Mouse (Mus musculus) embryonic facial prominence, embryonic 15.5 days (tissue): Measurements from ENCODE around the gene Arhgap18. TPM values are rescaled to one million over a fixed set of nuclear protein-coding genes. Genes with fewer than 3 reads are reported as not detected.

Experiments used
- ATAC-seq: fragments of 200-750 bp; cut with Nextera tagmentation; 2 replicates; pipeline ENCODE4 v1.8.0; 2017; ENCODE audit warnings: low read depth, moderate TSS enrichment; ENCODE audit not compliant: insufficient number of reproducible peaks, low FRiP score, low TSS enrichment
- H3K27ac ChIP-seq: fragments of 300-500 bp; sonication (generic); replicated peaks from 2 replicates; pipeline ENCODE4 v1.5.1; 2015; ENCODE audit warnings: mild to moderate bottlenecking, inconsistent platforms
- H3K27me3 ChIP-seq: fragments of 300-500 bp; sonication (generic); 2 replicates; pipeline ENCODE4 v1.6.1; 2015; ENCODE audit warnings: inconsistent platforms
- H3K36me3 ChIP-seq: fragments of 300-500 bp; sonication (generic); 2 replicates; pipeline ENCODE4 v1.6.1; 2015; ENCODE audit warnings: mild to moderate bottlenecking, inconsistent platforms
- H3K4me1 ChIP-seq: fragments of 300-500 bp; sonication (generic); 2 replicates; pipeline ENCODE4 v1.6.1; 2015; ENCODE audit warnings: inconsistent platforms
- H3K4me2 ChIP-seq: fragments of 300-500 bp; sonication (generic); replicated peaks from 2 replicates; pipeline ENCODE4 v1.6.1; 2015; ENCODE audit warnings: mild to moderate bottlenecking, inconsistent platforms
- H3K4me3 ChIP-seq: fragments of 300-500 bp; sonication (generic); replicated peaks from 2 replicates; pipeline ENCODE4 v1.5.1; 2015; ENCODE audit warnings: mild to moderate bottlenecking, inconsistent platforms
- H3K9ac ChIP-seq: fragments of 300-500 bp; sonication (generic); 2 replicates; pipeline ENCODE4 v1.6.1; 2015; ENCODE audit warnings: inconsistent platforms
- H3K9me3 ChIP-seq: fragments of 300-500 bp; sonication (generic); replicated peaks from 2 replicates; pipeline ENCODE4 v1.6.1; 2016; ENCODE audit warnings: inconsistent platforms
- WGBS: fragments of 180-500 bp; shearing (Covaris S2); methylation state at CpG from one replicate; pipeline ENCODE4 v1.1.7; 2015; 5-methylcytosine and 5-hydroxymethylcytosine counted together
- polyA plus RNA-seq: library from polyadenylated mRNA; unstranded; fragments of >200 nt; fragmentation: Nextera tagmentation; extraction: Ambion mirVana; gene quantifications from 2 replicates; pipeline ENCODE4 v1.2.1, GENCODE M21; 2015

Gene Arhgap18
- polyA plus RNA-seq, 1 experiment from 2014 or later, result 24.5 TPM

DNA sequence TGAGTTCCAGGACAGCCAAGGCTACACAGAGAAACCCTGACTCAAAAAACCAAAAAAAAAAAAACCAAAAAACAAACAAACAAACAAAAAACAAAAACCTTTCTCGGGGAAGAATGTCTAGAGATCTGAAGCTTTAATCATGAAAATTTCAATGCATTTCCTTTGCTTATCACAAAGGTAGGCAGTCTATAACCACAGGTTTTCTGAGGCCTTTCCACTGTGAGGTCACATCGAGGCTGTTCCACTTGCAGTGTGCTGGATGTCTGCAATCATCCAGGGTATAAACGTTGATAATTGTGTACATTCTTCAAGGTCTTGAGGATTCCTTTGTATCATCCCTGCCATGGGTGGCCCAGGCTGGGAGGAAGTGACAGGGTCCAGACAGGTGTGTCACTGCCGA lies 7.9 kb downstream of the Arhgap18 start:
- Histone ChIP-seq H3K27ac (no peak overlapping the region), H3K9me3 (no peaks in the 10 kb centered on the region), H3K4me1 (0 out of 2 replicates have a peak, but pooled peaks cover 5% of the 10 kb centered on the region), H3K4me2 (no peak overlapping the region), H3K4me3 (no peak overlapping the region), H3K9ac (no peak overlapping the region), H3K36me3 (no peaks in the 10 kb centered on the region), H3K27me3 (no peaks in the 10 kb centered on the region)
- 81% methylated on average over 4 of the region's 4 CpGs for WGBS
- no peak for ATAC-seq

DNA sequence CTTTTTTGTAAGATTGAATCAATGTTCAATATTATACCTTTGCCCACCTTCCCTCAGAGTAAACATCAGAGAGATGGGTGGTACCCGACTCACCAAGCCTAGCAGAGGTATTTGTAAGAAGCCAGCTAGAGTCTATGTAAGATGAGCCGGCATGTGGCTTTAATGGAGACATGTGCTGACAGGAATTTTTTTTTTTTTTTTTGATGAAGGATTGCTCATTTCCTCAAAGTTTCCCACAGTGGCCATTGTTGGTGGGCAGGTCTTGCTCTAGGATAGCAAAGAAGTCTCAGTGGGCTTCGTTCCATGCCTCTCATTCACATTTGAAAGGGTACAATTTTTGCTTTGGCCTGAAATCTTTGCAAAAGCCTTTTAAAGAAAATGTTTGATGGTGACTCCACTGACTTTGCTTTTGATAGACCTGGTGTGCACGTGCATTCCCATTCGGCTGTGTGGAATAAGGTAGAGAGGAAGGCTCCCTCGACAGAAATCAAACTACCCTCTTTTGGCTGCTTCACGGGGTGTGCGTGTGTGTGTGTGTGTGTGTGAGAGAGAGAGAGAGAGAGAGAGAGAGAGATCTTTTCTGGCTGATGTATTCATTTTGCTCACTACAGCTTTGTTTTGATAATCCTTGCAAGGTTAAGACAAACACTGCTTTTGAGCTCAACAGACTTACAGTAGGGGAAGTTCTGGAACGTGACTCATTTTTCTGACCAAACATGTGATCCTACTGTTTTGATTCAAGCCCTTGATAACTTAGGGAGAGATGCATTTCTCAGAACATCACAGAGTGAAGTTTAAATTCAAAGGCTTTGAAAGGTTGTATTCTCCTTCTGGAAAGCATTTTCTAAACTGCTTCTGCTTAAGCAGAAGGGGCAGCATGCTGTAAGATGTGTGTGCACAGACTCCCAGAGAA lies 9.0 kb downstream of the Arhgap18 start:
- 41% methylated on average over 9 of the region's 9 CpGs for WGBS
- Histone ChIP-seq H3K27me3 (no peaks in the 10 kb centered on the region), H3K4me3 (no peak overlapping the region), H3K4me1 (0 out of 2 replicates have a peak, but pooled peaks cover 5% of the 10 kb centered on the region), H3K9me3 (no peaks in the 10 kb centered on the region), H3K36me3 (no peaks in the 10 kb centered on the region), H3K9ac (no peak overlapping the region), H3K27ac (no peak overlapping the region), H3K4me2 (no peak overlapping the region)
- no peak for ATAC-seq

GRCm38 (mm10) chr10:26767196-26767595 lies 14.0 kb downstream of the Arhgap18 start:
- H3K4me2 ChIP-seq, result no peak overlapping the region
- ATAC-seq, result no peak
- WGBS, result 67% methylated on average over 3 of the region's 3 CpGs
- no peak overlapping the region for H3K9ac ChIP-seq
- H3K36me3 ChIP-seq, result no peaks in the 10 kb centered on the region
- no peaks in the 10 kb centered on the region for H3K9me3 ChIP-seq
- H3K27me3 ChIP-seq, result no peaks in the 10 kb centered on the region
- H3K4me3 ChIP-seq, result no peak overlapping the region
- H3K4me1 ChIP-seq, result 0 out of 2 replicates have a peak, but pooled peaks cover 1% of the 10 kb centered on the region
- H3K27ac ChIP-seq, result no peak overlapping the region

DNA sequence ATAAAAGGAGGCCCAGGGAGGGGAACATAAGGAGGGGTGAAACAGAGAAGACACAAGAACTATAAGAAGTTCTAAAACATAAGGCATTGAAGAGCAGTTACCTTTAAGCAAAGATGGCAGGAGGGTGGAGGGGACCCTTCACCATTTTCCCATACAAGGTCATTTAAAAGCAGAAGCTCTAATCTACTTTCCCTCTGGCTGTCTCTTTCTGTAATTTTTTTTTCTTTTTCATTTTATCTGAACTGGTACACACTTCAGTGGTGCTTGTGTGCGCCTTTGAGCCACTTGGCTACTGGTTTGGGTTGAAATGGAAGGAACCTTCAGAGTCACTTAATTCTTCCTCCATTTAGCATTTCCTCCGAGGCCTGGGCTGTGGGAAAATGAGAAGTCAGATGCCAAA lies 15.7 kb downstream of the Arhgap18 start:
- WGBS, result 69% methylated on average over 2 of the region's 2 CpGs
- H3K4me2 ChIP-seq, result no peak overlapping the region
- no peak overlapping the region for H3K9ac ChIP-seq
- no peak overlapping the region for H3K27ac ChIP-seq
- no peaks in the 10 kb centered on the region for H3K9me3 ChIP-seq
- H3K27me3 ChIP-seq, result no peaks in the 10 kb centered on the region
- H3K4me1 ChIP-seq, result 0 out of 2 replicates have a peak, but pooled peaks cover 6% of the 10 kb centered on the region
- H3K36me3 ChIP-seq, result no peaks in the 10 kb centered on the region
- ATAC-seq, result no peak
- H3K4me3 ChIP-seq, result no peak overlapping the region

GRCm38 (mm10) chr10:26770035-26770434 lies 16.8 kb downstream of the Arhgap18 start:
- no peaks in the 10 kb centered on the region for H3K27me3 ChIP-seq
- no peak overlapping the region for H3K27ac ChIP-seq
- no peaks in the 10 kb centered on the region for H3K36me3 ChIP-seq
- WGBS, result 81% methylated on average over 8 of the region's 8 CpGs
- 0 out of 2 replicates have a peak, but pooled peaks cover 6% of the 10 kb centered on the region for H3K4me1 ChIP-seq
- no peak overlapping the region for H3K4me2 ChIP-seq
- ATAC-seq, result no peak
- H3K9me3 ChIP-seq, result no peaks in the 10 kb centered on the region
- H3K9ac ChIP-seq, result no peak overlapping the region
- no peak overlapping the region for H3K4me3 ChIP-seq

DNA sequence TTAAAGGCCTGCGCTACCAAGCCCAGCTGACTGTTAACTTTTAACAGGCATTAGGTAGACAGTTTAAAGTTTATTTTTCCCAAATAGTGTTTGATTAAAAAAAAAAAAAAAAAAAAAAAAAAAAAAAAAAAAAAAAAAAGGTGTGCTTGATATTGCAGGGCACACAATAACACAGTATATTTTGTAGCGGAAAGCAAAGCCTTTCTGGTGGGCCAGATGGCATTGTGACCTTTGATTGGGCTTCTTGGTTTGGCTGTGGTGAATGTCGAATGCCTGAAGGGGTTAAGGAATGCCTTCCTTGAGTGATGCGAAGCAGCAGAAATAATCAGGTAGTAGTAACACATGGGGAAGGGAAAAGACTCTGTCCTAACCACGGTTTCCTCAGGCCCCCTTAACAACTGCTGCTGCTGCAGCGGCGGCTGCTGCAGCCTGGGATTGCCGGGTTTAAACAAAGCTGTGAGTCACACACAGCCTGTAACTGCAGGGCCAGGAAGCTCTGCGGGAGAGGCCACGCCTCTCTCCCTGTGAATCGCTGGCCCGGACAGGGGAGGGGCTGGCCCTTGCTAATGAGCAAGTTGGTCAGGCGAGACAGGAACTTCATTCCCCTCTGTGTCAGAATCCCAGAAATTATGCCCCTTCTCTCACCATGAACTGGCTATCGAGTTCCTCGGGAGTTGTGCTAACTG lies 18.9 kb downstream of the Arhgap18 start:
- Histone ChIP-seq H3K36me3 (no peaks in the 10 kb centered on the region), H3K9ac (peak overlapping the region; percentile 44), H3K4me2 (peak overlapping the region; percentile 85), H3K4me3 (peak overlapping the region; percentile 60), H3K27ac (peak overlapping the region; percentile 87), H3K4me1 (0 out of 2 replicates have a peak, but pooled peaks cover 6% of the 10 kb centered on the region), H3K9me3 (no peaks in the 10 kb centered on the region), H3K27me3 (no peaks in the 10 kb centered on the region)
- ATAC-seq, result peak; percentile 94
- 7% methylated on average over 15 of the region's 15 CpGs for WGBS

DNA sequence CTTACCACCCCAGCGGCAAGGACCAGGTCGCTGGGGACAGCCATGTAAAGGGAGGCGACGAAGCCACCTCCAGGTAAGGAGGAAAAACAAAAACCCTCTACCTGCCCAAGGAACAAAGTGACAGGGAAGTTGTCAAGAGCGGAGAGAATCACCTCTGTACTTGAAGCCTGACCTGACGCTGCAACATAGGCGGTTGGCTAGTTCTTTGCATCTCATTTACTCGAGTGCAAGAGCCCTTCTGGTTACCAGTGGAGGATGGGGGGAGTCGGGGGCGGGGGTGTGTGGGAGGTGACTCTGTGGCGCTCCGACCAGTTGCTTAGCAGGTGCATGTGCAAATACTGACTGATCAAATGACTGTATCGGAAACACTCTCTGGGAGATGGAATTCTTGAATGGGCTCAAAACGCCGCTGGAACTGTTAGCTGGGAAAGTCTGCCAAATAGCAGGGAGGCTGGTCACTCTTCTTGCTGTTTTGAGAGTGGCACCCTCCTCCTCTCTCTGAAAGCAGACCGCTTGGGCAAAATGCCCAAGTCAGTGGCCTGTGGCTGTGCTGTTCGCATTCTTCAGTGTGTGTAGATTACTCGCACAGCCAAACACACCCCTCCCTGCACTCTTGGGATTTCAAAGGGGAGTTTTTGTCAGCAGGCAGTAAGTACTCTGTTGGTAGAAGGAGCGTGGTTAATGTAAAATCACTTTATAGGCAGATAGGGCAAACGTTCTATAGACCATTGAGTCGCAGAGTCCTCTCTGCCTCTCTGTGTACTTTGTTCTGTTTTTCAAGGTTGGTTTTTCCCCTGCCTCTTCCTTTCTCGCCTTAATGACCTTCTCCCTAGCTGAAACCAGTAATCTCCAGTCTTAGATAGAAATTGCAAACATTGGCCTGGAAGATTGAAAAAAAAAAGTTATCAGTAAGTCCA lies 19.7 kb downstream of the Arhgap18 start:
- no peaks in the 10 kb centered on the region for H3K36me3 ChIP-seq
- peak overlapping the region; percentile 44 for H3K9ac ChIP-seq
- 1% methylated on average over 22 of the region's 22 CpGs for WGBS
- ATAC-seq, result peak; percentile 77
- peak overlapping the region; percentile 85 for H3K4me2 ChIP-seq
- H3K27me3 ChIP-seq, result no peaks in the 10 kb centered on the region
- H3K4me3 ChIP-seq, result peak overlapping the region; percentile 60
- H3K27ac ChIP-seq, result peak overlapping the region; percentile 87
- 0 out of 2 replicates have a peak, but pooled peaks cover 6% of the 10 kb centered on the region for H3K4me1 ChIP-seq
- H3K9me3 ChIP-seq, result no peaks in the 10 kb centered on the region

DNA sequence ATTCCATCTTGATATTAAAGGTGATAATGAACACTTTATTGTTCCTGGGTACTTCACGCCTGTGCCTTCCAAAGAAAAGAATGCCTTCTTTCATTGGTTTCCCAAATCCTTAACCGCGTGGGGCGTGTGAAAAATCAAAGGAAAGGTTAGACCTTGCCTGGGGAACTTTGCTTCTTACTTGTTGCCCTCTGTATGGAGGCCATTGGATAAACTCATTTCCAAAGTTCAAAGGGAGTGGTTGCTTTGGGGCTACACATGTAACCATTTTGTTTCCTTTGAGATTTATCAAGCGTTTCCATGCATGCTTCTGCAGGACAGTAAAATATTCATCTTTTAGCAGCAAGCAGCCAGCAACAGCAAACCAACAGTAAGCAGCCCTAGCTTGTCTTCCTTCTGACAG lies 20.3 kb downstream of the Arhgap18 start:
- H3K4me1 ChIP-seq, result 0 out of 2 replicates have a peak, but pooled peaks cover 6% of the 10 kb centered on the region
- H3K27ac ChIP-seq, result peak overlapping the region; percentile 87; the same call in 1 of the 2 replicates
- H3K4me3 ChIP-seq, result peak overlapping the region; percentile 60
- no peaks in the 10 kb centered on the region for H3K27me3 ChIP-seq
- H3K9ac ChIP-seq, result no peak overlapping the region
- 41% methylated on average over 5 of the region's 5 CpGs for WGBS
- no peaks in the 10 kb centered on the region for H3K36me3 ChIP-seq
- H3K4me2 ChIP-seq, result peak overlapping the region; percentile 85
- H3K9me3 ChIP-seq, result no peaks in the 10 kb centered on the region
- no peak for ATAC-seq

DNA sequence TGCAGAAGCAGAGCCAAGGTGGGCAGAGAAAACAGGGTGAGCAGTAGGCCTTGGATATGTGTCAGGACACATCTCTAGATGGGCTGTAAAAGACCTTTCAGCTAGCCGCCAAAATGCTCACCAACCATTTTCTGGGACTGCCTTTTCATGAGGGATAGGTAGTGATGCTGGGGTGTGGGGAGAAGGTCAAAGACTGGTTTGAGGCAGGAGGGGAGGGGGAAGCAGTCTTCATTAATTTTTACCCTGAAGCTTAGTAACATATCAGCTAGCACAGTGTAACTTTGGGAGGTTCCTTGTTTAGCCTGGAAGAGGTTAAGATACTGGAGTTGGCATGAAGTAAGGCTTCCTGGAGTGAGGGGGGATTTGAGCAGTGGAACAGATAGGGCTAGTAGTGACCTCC lies 21.0 kb downstream of the Arhgap18 start:
- Histone ChIP-seq H3K36me3 (no peaks in the 10 kb centered on the region), H3K4me2 (peak overlapping the region; percentile 85; the same call in 1 of the 2 replicates), H3K9me3 (no peaks in the 10 kb centered on the region), H3K4me1 (0 out of 2 replicates have a peak, but pooled peaks cover 6% of the 10 kb centered on the region), H3K27ac (no peak overlapping the region), H3K4me3 (peak overlapping the region; percentile 60; the same call in 1 of the 2 replicates), H3K27me3 (no peaks in the 10 kb centered on the region), H3K9ac (no peak overlapping the region)
- ATAC-seq, result no peak
- WGBS, result 78% methylated on average over 1 of the region's 1 CpGs

DNA sequence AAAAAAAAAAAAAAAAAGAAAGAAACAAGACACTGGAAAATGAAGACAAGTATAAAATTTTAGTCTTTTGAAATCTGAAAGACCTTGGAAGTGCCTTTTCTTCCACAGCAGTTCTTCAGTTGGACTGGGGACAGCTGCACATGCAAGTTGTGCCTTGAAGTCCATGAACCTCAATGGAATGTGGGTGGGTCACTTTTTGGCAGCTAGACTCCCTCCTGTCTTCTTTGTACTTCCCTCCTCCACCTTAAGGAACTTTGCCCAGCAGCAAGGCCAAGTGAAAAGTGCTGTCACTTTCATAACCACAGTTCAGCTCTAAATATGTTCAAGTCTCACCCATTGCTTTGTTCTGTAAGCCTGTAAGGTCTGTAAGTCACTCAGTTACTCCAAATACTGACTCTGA lies 23.2 kb downstream of the Arhgap18 start:
- Histone ChIP-seq H3K27me3 (no peaks in the 10 kb centered on the region), H3K4me2 (no peak overlapping the region), H3K4me3 (no peak overlapping the region), H3K9ac (no peak overlapping the region), H3K36me3 (no peaks in the 10 kb centered on the region), H3K4me1 (0 out of 2 replicates have a peak, but pooled peaks cover 6% of the 10 kb centered on the region), H3K27ac (no peak overlapping the region), H3K9me3 (no peaks in the 10 kb centered on the region)
- no peak for ATAC-seq
